Mouse (Mus musculus) heart, embryonic 11.5 days (tissue): ENCODE results near the gene Crygd. TPM values are rescaled to one million over a fixed set of nuclear protein-coding genes. Genes with fewer than 3 reads are reported as not detected.
A peak's percentile ranks its signal among the peaks of the same experiment; 100 is the strongest.

ENCODE experiments used
- ATAC-seq: fragments of 200-750 bp; cut with Nextera tagmentation; replicated peaks from 2 replicates; pipeline ENCODE4 v1.8.0; 2017; ENCODE audit warnings: moderate library complexity; ENCODE audit not compliant: insufficient number of reproducible peaks, low FRiP score, low TSS enrichment
- H3K27ac ChIP-seq: fragments of 300-500 bp; sonication (generic); 2 replicates; pipeline ENCODE4 v1.5.1; 2014; ENCODE audit warnings: mild to moderate bottlenecking, low read depth, low read length
- H3K27me3 ChIP-seq: fragments of 300-500 bp; sonication (generic); 2 replicates; pipeline ENCODE4 v1.6.1; 2014; ENCODE audit warnings: mild to moderate bottlenecking, low read length, mixed read lengths; ENCODE audit not compliant: control insufficient read depth, insufficient read depth
- H3K36me3 ChIP-seq: fragments of 300-500 bp; sonication (generic); 2 replicates; pipeline ENCODE4 v1.6.1; 2014; ENCODE audit warnings: mild to moderate bottlenecking, low read length, moderate library complexity, mixed read lengths; ENCODE audit not compliant: control insufficient read depth, insufficient read depth
- H3K4me1 ChIP-seq: fragments of 300-500 bp; sonication (generic); 2 replicates; pipeline ENCODE4 v1.6.1; 2014; ENCODE audit warnings: low read length; ENCODE audit not compliant: control insufficient read depth, insufficient read depth
- H3K4me2 ChIP-seq: fragments of 300-500 bp; sonication (generic); 2 replicates; pipeline ENCODE4 v1.6.1; 2014; ENCODE audit warnings: mild to moderate bottlenecking, moderate library complexity
- H3K4me3 ChIP-seq: fragments of 300-500 bp; sonication (generic); 2 replicates; pipeline ENCODE4 v1.5.1; 2014; ENCODE audit warnings: low read depth, low read length
- H3K9ac ChIP-seq: fragments of 300-500 bp; sonication (generic); 2 replicates; pipeline ENCODE4 v1.6.1; 2014; ENCODE audit warnings: mild to moderate bottlenecking, low read depth, low read length, moderate library complexity
- H3K9me3 ChIP-seq: fragments of 300-500 bp; sonication (generic); replicated peaks from 2 replicates; pipeline ENCODE4 v1.6.1; 2016; ENCODE audit warnings: low read length; ENCODE audit not compliant: control insufficient read depth
- WGBS: fragments of 180-500 bp; shearing (Covaris S2); extraction: QIAGEN DNeasy Blood & Tissue Kit; methylation state at CpG from one replicate; pipeline ENCODE4 v1.1.7; 2014; ENCODE audit not compliant: insufficient replicate concordance; 5-methylcytosine and 5-hydroxymethylcytosine counted together
- polyA plus RNA-seq: library from polyadenylated mRNA; unstranded; fragments of >200 nt; fragmentation: Nextera tagmentation; extraction: Ambion mirVana; gene quantifications from 2 replicates; pipeline ENCODE4 v1.2.1, GENCODE M21; 2014

The Crygd gene
- not detected in 2 replicates for polyA plus RNA-seq

DNA sequence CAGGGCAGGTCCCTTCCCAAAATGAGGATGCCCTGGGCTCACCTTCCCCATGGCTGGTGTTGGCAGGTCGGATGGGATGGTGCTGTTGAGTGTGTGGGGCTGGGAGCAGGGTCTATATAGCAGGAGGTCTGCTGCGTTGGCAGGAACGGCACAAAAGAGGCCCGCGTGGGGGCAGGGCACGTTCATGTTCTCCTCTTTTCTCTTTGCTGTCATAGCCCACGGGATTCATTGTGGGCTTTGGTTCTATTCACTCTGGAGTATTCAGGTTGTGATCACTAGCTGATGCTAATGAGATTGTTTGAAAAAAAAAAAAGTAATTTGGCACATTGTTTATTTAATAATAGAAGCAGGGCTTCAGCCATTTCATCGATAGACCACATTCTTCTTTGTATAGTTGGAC is at the start of gene Crygd:
Gene Crygd, minus strand, starts transcription at position 101 of the 400 bp plus-strand sequence.
- Histone ChIP-seq H3K27me3 (no peaks in the 10 kb centered on the region), H3K36me3 (no peaks in the 10 kb centered on the region), H3K9ac (no peak within 1 kb of the TSS), H3K9me3 (no peaks in the 10 kb centered on the region), H3K4me3 (no peak within 1 kb of the TSS), H3K27ac (no peak within 1 kb of the TSS), H3K4me2 (no peak within 1 kb of the TSS), H3K4me1 (no peaks in the 10 kb centered on the region)
- no peak for ATAC-seq
- 82% methylated on average over 8 of the region's 8 CpGs for WGBS

DNA sequence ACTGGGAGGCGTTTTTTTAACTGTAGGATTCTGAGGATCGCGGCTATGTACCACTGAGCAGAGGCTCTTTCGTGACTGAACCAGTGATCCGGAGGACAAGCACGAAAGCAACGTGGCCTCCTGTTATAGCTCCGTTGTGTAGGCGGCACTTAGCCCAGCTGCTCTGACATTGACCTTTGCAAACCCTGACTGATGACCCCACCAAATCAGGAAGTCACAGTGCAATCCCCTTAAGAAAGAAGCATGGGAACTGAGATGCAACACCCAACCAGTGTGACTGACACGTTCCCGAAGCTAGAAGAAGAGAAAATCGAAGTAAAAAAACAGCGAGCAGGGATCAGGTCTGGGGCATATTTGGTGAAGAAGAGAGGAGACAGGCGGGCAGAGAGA is 49.5 kb upstream of the Crygd start:
- ATAC-seq: no peak
- no peaks in the 10 kb centered on the region for H3K9me3 ChIP-seq

DNA sequence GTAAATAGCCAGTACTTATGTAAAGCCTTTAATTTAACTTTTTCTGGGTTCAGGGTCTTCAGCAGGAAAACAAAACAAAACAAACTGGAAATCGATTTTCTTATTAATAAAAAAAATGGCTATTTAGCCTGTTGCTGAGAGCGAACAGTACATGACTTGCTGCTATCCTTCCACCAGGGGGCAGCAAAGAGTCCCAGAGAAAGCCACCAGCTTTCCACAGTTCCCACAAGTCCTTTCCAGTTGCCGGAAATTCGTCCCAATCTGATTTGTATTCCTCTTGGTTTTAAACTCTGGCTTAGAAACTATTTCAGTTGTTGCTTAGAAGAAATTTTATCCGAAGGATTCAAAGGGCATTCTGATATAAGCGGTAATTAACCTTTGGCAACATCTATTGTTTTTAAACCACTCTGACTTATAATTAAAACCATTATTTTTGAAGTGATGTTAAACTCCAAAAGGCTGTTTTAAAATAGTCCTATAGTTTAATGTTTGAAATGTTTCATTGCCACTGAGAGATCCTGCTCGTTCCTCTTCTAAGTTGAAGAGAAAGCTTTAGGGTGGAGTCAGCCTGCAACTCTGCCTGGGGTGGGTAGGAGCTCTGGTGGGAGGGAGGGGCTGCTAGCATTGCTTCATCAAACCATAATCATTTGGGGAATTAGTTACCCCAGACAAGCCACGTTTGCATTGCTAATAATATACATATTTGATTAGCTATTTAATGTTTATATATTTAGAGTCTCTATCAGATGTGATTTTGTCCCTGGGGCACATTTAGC is 49.0 kb upstream of the Crygd start:
- 15% methylated on average over 8 of the region's 8 CpGs for WGBS
- peak overlapping the region; percentile 55 for H3K4me2 ChIP-seq
- H3K4me3 ChIP-seq: no peak overlapping the region; the same call in 1 of the 2 replicates
- no peaks in the 10 kb centered on the region for H3K9me3 ChIP-seq
- no peaks in the 10 kb centered on the region for H3K36me3 ChIP-seq
- 0 out of 2 replicates have a peak, but pooled peaks have one; percentile 52 for ATAC-seq
- no peaks in the 10 kb centered on the region for H3K27me3 ChIP-seq
- no peak overlapping the region for H3K27ac ChIP-seq
- no peaks in the 10 kb centered on the region for H3K4me1 ChIP-seq
- no peak overlapping the region for H3K9ac ChIP-seq

More for the DNA sequence above, 49.5 kb upstream of the Crygd start:
- H3K27me3 ChIP-seq: no peaks in the 10 kb centered on the region
- H3K27ac ChIP-seq: no peak overlapping the region
- 0 out of 2 replicates have a peak overlapping the region, but pooled peaks have one; percentile 22 for H3K9ac ChIP-seq
- H3K4me1 ChIP-seq: no peaks in the 10 kb centered on the region
- H3K4me3 ChIP-seq: no peak overlapping the region; the same call in 1 of the 2 replicates
- H3K4me2 ChIP-seq: peak overlapping the region; percentile 55
- WGBS: 48% methylated on average over 14 of the region's 14 CpGs
- H3K36me3 ChIP-seq: no peaks in the 10 kb centered on the region

DNA sequence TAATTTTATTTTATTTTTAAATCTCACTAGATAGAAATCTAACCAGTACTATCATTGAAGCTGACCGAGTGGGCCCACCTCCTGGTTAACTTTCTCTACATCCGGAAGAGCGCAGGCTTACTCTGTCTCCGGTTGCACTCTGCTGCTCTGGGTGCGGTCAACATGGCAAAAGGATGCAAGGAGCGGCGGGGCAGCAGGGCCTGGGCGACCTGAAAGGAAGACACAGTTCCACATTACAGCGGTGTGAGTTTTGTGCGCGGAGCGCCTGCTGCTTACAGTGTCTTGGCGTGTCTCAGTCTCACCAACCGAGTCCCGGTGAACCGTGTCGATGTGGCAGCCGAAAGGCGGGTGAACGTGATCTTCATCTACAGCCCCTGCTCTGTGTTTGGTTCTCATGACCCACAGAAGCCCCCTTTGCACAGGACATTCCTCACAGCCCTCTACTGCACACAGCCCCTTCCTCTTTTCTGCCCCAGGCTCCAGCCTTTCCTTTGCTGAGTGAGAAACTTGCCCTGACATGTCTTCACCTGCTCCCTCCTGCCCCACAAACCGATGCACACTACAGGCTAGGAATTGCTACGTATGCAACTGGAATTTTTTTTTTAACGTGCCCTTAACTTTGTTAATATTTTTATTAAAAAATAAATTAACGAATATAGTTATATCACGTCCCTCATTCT is 46.6 kb upstream of the Crygd start:
- no peaks in the 10 kb centered on the region for H3K36me3 ChIP-seq
- H3K27ac ChIP-seq: no peak overlapping the region
- 59% methylated on average over 25 of the region's 25 CpGs for WGBS
- no peaks in the 10 kb centered on the region for H3K9me3 ChIP-seq
- no peaks in the 10 kb centered on the region for H3K27me3 ChIP-seq
- no peak overlapping the region for H3K9ac ChIP-seq
- no peaks in the 10 kb centered on the region for H3K4me1 ChIP-seq
- H3K4me3 ChIP-seq: no peak overlapping the region
- peak overlapping the region; percentile 19; the same call in 1 of the 2 replicates for H3K4me2 ChIP-seq
- no peak for ATAC-seq

DNA sequence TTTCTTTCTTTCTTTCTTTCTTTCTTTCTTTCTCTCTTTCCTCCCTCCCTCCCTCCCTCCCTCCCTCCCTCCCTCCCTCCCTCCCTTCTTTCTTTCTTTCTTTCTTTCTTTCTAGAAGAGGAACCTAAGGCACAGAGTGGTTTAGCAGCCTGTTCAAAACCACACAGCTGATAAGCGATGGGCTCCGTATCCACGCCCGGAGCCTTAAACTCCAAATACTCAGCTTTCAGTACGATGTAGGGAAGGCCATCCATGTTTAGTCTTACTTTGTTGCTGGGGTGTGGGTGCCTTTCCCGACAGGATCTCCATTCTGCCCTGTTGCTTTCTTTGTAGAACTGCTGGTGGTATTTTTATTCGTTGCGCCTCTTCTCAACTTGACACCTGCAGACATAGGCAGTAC is 45.9 kb upstream of the Crygd start:
- Histone ChIP-seq H3K4me3 (no peak overlapping the region), H3K36me3 (no peaks in the 10 kb centered on the region), H3K4me1 (no peaks in the 10 kb centered on the region), H3K27ac (no peak overlapping the region), H3K4me2 (no peak overlapping the region), H3K9me3 (no peaks in the 10 kb centered on the region), H3K9ac (no peak overlapping the region), H3K27me3 (no peaks in the 10 kb centered on the region)
- no peak for ATAC-seq
- 85% methylated on average over 8 of the region's 8 CpGs for WGBS

DNA sequence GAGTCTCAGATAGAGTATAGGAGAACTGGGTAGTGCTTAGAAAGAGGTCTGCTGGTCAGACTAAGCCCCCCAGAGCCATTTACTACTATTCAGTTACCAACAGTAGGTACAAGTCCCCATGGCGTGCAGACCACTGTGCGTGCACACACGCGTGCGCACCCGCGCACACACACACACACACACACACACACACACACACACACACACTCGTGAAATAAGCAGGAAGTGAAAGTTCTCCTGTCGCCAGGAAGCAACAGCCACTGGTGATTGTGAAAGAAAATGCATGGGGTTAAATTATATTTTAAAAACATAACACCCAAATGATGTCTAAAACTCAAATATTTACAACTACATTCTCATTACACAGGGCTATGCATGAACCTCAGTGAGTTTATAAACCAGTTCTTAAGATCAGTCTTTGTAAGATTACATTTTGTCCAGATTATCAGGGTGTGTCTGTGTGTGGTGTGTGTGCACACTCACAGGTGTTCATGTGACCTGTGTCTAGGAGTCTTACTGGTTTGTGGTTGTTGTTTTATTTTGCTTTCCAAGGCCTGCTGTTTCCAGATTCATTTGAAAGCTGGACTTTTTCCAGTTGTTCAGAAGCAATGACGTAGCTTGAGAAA is 44.5 kb upstream of the Crygd start:
- 82% methylated on average over 10 of the region's 10 CpGs for WGBS
- H3K9ac ChIP-seq: no peak overlapping the region
- no peak for ATAC-seq
- H3K4me3 ChIP-seq: no peak overlapping the region
- H3K9me3 ChIP-seq: no peaks in the 10 kb centered on the region
- no peak overlapping the region for H3K4me2 ChIP-seq
- no peaks in the 10 kb centered on the region for H3K36me3 ChIP-seq
- no peaks in the 10 kb centered on the region for H3K4me1 ChIP-seq
- no peaks in the 10 kb centered on the region for H3K27me3 ChIP-seq
- H3K27ac ChIP-seq: no peak overlapping the region

DNA sequence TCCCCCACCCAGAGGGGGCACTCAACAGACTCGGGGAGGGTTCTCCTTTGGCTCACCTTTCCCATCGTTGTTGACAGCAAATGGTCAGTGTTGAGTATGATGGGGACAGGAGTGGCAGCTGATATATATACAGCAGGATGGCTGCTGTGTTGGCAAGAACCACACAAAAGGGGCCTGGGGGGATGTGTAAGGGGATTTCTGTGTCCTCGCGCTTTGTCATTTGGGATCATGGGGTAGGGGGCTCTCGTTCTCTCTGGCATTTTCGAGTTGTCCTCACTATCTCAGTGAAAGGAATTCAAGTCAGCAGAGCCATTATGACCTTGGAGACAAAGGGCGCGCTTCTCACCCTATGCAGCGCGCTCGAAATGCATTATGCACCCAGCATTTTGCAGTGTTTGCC is 40.0 kb upstream of the Crygd start, which contains the start of gene Cryga:
Gene Cryga, minus strand, starts transcription at position 101 of the 400 bp plus-strand sequence.
- no peaks in the 10 kb centered on the region for H3K27me3 ChIP-seq
- H3K4me3 ChIP-seq: no peak within 1 kb of the TSS
- H3K9me3 ChIP-seq: no peaks in the 10 kb centered on the region
- ATAC-seq: no peak
- H3K4me1 ChIP-seq: no peaks in the 10 kb centered on the region
- WGBS: 79% methylated on average over 11 of the region's 11 CpGs
- H3K9ac ChIP-seq: no peak within 1 kb of the TSS
- H3K36me3 ChIP-seq: no peaks in the 10 kb centered on the region
- no peak within 1 kb of the TSS for H3K4me2 ChIP-seq
- no peak within 1 kb of the TSS for H3K27ac ChIP-seq

DNA sequence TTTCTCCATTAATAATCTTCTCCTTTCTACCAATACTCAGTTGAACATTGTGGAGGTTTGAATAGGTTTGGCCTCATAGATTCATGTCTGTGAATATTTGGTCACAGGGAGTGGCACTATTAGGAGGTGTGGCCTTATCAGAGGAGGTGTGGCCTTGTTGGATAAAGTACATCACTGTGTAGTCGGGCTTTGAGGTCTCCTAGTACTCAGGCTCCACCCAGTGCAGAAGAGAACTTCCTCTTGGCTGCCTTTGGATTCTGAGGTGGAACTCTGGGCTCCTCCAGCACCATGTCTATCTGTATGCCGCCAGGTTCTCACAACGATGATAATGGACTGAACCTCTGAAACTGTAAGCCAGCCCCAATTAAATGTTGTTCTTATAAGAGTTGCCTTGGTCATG is 33.7 kb upstream of the Crygd start:
- Histone ChIP-seq H3K9me3 (no peaks in the 10 kb centered on the region), H3K27ac (no peak overlapping the region), H3K27me3 (no peaks in the 10 kb centered on the region), H3K4me1 (no peaks in the 10 kb centered on the region), H3K4me3 (no peak overlapping the region), H3K4me2 (no peak overlapping the region), H3K9ac (no peak overlapping the region), H3K36me3 (no peaks in the 10 kb centered on the region)
- ATAC-seq: no peak
- WGBS: 79% methylated on average over 3 of the region's 3 CpGs
